Mouse (Mus musculus) C2C12 (cell line): ENCODE results near the gene Ccdc157.

Experiments used
- CTCF ChIP-seq: IDR thresholded peaks from one replicate; pipeline ENCODE4 v1.5.1; 2011; ENCODE audit not compliant: control insufficient read depth, insufficient read depth, insufficient read length
- MAX ChIP-seq: IDR thresholded peaks from one replicate; pipeline ENCODE4 v1.6.1; 2011; ENCODE audit warnings: mild to moderate bottlenecking, control low read depth

DNA sequence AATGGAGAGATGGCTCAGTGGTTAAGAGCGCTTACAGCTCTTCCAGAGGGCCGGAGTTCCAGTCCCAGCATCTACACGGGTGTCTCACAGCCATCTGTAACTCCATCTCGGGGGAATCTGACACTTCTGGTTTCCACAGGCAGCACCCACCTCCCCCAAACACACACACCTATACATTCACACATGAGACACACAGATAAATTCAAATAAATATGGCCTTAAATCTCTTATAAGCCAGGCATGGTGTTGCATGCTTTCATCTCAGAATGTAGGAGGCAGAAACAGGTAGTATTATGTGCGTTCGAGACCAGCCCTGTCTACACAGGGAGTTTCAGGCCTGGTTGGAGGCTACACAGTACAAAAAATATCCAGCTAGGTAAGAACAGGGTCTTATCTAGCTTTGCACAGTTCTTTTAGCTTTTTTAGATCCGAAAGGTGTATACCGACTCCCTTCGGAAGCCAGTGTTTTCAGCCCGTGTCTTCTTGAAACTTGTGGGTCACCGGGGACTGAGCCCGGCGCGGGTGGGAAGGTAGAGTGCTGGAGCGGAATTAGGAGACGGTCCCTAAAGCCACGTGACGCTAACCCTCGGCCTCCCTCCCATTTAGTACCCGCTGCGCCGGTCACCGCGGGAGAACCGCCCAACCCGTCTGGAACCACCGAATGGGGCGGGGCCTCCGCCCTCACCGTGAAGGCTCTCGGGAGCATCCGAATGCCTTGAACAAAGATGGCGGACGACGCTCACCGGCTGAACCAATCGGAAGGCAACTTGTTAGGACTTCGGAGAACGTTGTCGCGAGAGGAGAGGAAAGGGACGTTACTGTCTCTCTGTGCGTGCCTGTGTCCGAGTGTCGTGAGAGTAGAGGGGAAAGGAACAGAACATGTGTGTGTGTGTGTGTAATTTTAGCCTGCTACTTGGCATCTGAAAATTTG, 63.8 kb downstream of the Ccdc157 start:
- TF ChIP-seq CTCF = no peak
- TF ChIP-seq MAX = peak; percentile 83
